Mouse (Mus musculus) forebrain, embryonic 12.5 days (tissue): ENCODE measurements around the gene Tnfrsf13c. TPM values are rescaled to one million over a fixed set of nuclear protein-coding genes. Genes with fewer than 3 reads are reported as not detected.

Source experiments
- ATAC-seq: fragments of 200-750 bp; cut with Nextera tagmentation; 2 replicates; pipeline ENCODE4 v1.8.0; 2017; ENCODE audit warnings: moderate TSS enrichment; ENCODE audit not compliant: low FRiP score
- H3K27ac ChIP-seq: fragments of 300-500 bp; sonication (generic); 2 replicates; pipeline ENCODE4 v1.5.1; 2016; ENCODE audit warnings: mild to moderate bottlenecking
- H3K27me3 ChIP-seq: fragments of 300-500 bp; sonication (generic); 2 replicates; pipeline ENCODE4 v1.6.1; 2016; ENCODE audit warnings: mild to moderate bottlenecking
- H3K36me3 ChIP-seq: fragments of 300-500 bp; sonication (generic); replicated peaks from 2 replicates; pipeline ENCODE4 v1.6.1; 2016; ENCODE audit warnings: mild to moderate bottlenecking
- H3K4me1 ChIP-seq: fragments of 300-500 bp; sonication (generic); 2 replicates; pipeline ENCODE4 v1.6.1; 2016
- H3K4me2 ChIP-seq: fragments of 300-500 bp; sonication (generic); 2 replicates; pipeline ENCODE4 v1.6.1; 2016; ENCODE audit warnings: mild to moderate bottlenecking, moderate library complexity
- H3K4me3 ChIP-seq: fragments of 300-500 bp; sonication (generic); replicated peaks from 2 replicates; pipeline ENCODE4 v1.5.1; 2016; ENCODE audit warnings: mild to moderate bottlenecking
- H3K9ac ChIP-seq: fragments of 300-500 bp; sonication (generic); 2 replicates; pipeline ENCODE4 v1.6.1; 2016; ENCODE audit warnings: mild to moderate bottlenecking
- H3K9me3 ChIP-seq: fragments of 300-500 bp; sonication (generic); 2 replicates; pipeline ENCODE4 v1.6.1; 2016
- WGBS: fragments of 180-500 bp; shearing (Covaris S2); methylation state at CpG from one replicate; pipeline ENCODE4 v1.1.7; 2016; 5-methylcytosine and 5-hydroxymethylcytosine counted together
- polyA plus RNA-seq: library from polyadenylated mRNA; unstranded; fragments of >200 nt; fragmentation: Nextera tagmentation; extraction: Ambion mirVana; gene quantifications from 2 replicates; pipeline ENCODE4 v1.2.1, GENCODE M21; 2016

Gene Tnfrsf13c
- polyA plus RNA-seq, 1 experiment from 2014 or later, result 0.29 TPM

GRCm38 (mm10) chr15:82203090-82203489 lies 21.1 kb downstream of the Tnfrsf13c start:
- H3K27me3 ChIP-seq, result peaks cover 33% of the 10 kb centered on the region
- peaks cover 35% of the 10 kb centered on the region for H3K4me1 ChIP-seq
- 93% methylated on average over 10 of the region's 10 CpGs for WGBS
- no peak overlapping the region for H3K4me2 ChIP-seq
- no peak overlapping the region for H3K9ac ChIP-seq
- peaks cover 84% of the 10 kb centered on the region for H3K36me3 ChIP-seq
- H3K4me3 ChIP-seq, result no peak overlapping the region
- H3K27ac ChIP-seq, result no peak overlapping the region
- no peaks in the 10 kb centered on the region for H3K9me3 ChIP-seq
- no peak for ATAC-seq

- H3K4me3 ChIP-seq, result no peak overlapping the region
- no peak overlapping the region for H3K4me2 ChIP-seq
- 94% methylated on average over 6 of the region's 6 CpGs for WGBS
- no peak overlapping the region for H3K27ac ChIP-seq
- H3K36me3 ChIP-seq, result peaks cover 94% of the 10 kb centered on the region
- H3K27me3 ChIP-seq, result peaks cover 23% of the 10 kb centered on the region
- H3K4me1 ChIP-seq, result peaks cover 27% of the 10 kb centered on the region
- H3K9ac ChIP-seq, result no peak overlapping the region
- ATAC-seq, result no peak
- no peaks in the 10 kb centered on the region for H3K9me3 ChIP-seq
Measured at GRCm38 (mm10) chr15:82202086-82202485, 22.1 kb downstream of the Tnfrsf13c start.

- Histone ChIP-seq H3K27me3 (no peaks in the 10 kb centered on the region), H3K9ac (no peak overlapping the region), H3K4me1 (peaks cover 12% of the 10 kb centered on the region), H3K4me2 (no peak overlapping the region), H3K4me3 (no peak overlapping the region), H3K36me3 (peaks cover 96% of the 10 kb centered on the region), H3K27ac (no peak overlapping the region), H3K9me3 (no peaks in the 10 kb centered on the region)
- 88% methylated on average over 12 of the region's 12 CpGs for WGBS
- no peak for ATAC-seq
Measured at GRCm38 (mm10) chr15:82199546-82199945, 24.6 kb downstream of the Tnfrsf13c start.

- H3K36me3 ChIP-seq, result peaks cover 97% of the 10 kb centered on the region
- no peak for ATAC-seq
- no peaks in the 10 kb centered on the region for H3K4me1 ChIP-seq
- no peaks in the 10 kb centered on the region for H3K9me3 ChIP-seq
- no peak overlapping the region for H3K27ac ChIP-seq
- H3K9ac ChIP-seq, result no peak overlapping the region
- H3K27me3 ChIP-seq, result no peaks in the 10 kb centered on the region
- H3K4me3 ChIP-seq, result no peak overlapping the region
- 91% methylated on average over 7 of the region's 7 CpGs for WGBS
- H3K4me2 ChIP-seq, result no peak overlapping the region
Measured at GRCm38 (mm10) chr15:82198342-82198741, 25.8 kb downstream of the Tnfrsf13c start.

GRCm38 (mm10) chr15:82197937-82198336 lies 26.2 kb downstream of the Tnfrsf13c start:
- Histone ChIP-seq H3K4me1 (no peaks in the 10 kb centered on the region), H3K4me3 (no peak overlapping the region), H3K27me3 (no peaks in the 10 kb centered on the region), H3K9ac (no peak overlapping the region), H3K4me2 (no peak overlapping the region), H3K27ac (no peak overlapping the region), H3K36me3 (peaks cover 97% of the 10 kb centered on the region), H3K9me3 (no peaks in the 10 kb centered on the region)
- WGBS, result 93% methylated on average over 11 of the region's 11 CpGs
- ATAC-seq, result no peak

GRCm38 (mm10) chr15:82197246-82197750 lies 26.9 kb downstream of the Tnfrsf13c start:
- no peaks in the 10 kb centered on the region for H3K4me1 ChIP-seq
- H3K9ac ChIP-seq, result no peak overlapping the region
- H3K9me3 ChIP-seq, result no peaks in the 10 kb centered on the region
- 93% methylated on average over 10 of the region's 10 CpGs for WGBS
- no peak overlapping the region for H3K4me3 ChIP-seq
- ATAC-seq, result no peak
- H3K36me3 ChIP-seq, result peaks cover 97% of the 10 kb centered on the region
- H3K27me3 ChIP-seq, result no peaks in the 10 kb centered on the region
- H3K27ac ChIP-seq, result no peak overlapping the region
- no peak overlapping the region for H3K4me2 ChIP-seq

- no peak overlapping the region for H3K4me3 ChIP-seq
- H3K27ac ChIP-seq, result no peak overlapping the region
- 89% methylated on average over 12 of the region's 12 CpGs for WGBS
- H3K4me1 ChIP-seq, result no peaks in the 10 kb centered on the region
- no peak overlapping the region for H3K4me2 ChIP-seq
- ATAC-seq, result no peak
- H3K9ac ChIP-seq, result no peak overlapping the region
- H3K9me3 ChIP-seq, result no peaks in the 10 kb centered on the region
- H3K27me3 ChIP-seq, result no peaks in the 10 kb centered on the region
- peaks cover 97% of the 10 kb centered on the region for H3K36me3 ChIP-seq
Measured at GRCm38 (mm10) chr15:82196300-82196699, 27.9 kb downstream of the Tnfrsf13c start.

- 84% methylated on average over 8 of the region's 8 CpGs for WGBS
- peaks cover 97% of the 10 kb centered on the region for H3K36me3 ChIP-seq
- no peak overlapping the region for H3K27ac ChIP-seq
Measured at GRCm38 (mm10) chr15:82192617-82193016, 31.6 kb downstream of the Tnfrsf13c start.

GRCm38 (mm10) chr15:82188481-82189240 lies 35.5 kb downstream of the Tnfrsf13c start:
- Histone ChIP-seq H3K27ac (no peak overlapping the region), H3K4me2 (no peak overlapping the region), H3K9me3 (no peaks in the 10 kb centered on the region), H3K4me3 (no peak overlapping the region), H3K27me3 (no peaks in the 10 kb centered on the region), H3K4me1 (no peaks in the 10 kb centered on the region), H3K36me3 (peaks cover 98% of the 10 kb centered on the region), H3K9ac (no peak overlapping the region)
- 97% methylated on average over 10 of the region's 10 CpGs for WGBS
- no peak for ATAC-seq

More at GRCm38 (mm10) chr15:82192617-82193016, 31.6 kb downstream of the Tnfrsf13c start:
- ATAC-seq, result no peak
- Histone ChIP-seq H3K9me3 (no peaks in the 10 kb centered on the region), H3K9ac (no peak overlapping the region), H3K27me3 (no peaks in the 10 kb centered on the region), H3K4me1 (no peaks in the 10 kb centered on the region), H3K4me3 (no peak overlapping the region), H3K4me2 (no peak overlapping the region)

- H3K4me3 ChIP-seq, result no peak overlapping the region
- H3K4me1 ChIP-seq, result no peaks in the 10 kb centered on the region
- H3K4me2 ChIP-seq, result no peak overlapping the region
- peaks cover 98% of the 10 kb centered on the region for H3K36me3 ChIP-seq
- 96% methylated on average over 1 of the region's 1 CpGs for WGBS
- H3K27ac ChIP-seq, result no peak overlapping the region
- ATAC-seq, result no peak
- no peak overlapping the region for H3K9ac ChIP-seq
- no peaks in the 10 kb centered on the region for H3K9me3 ChIP-seq
- H3K27me3 ChIP-seq, result no peaks in the 10 kb centered on the region
Measured at GRCm38 (mm10) chr15:82187924-82188323, 36.2 kb downstream of the Tnfrsf13c start.

- no peaks in the 10 kb centered on the region for H3K27me3 ChIP-seq
- H3K4me2 ChIP-seq, result no peak overlapping the region
- H3K36me3 ChIP-seq, result peaks cover 98% of the 10 kb centered on the region
- H3K9me3 ChIP-seq, result peaks cover under 1% of the 10 kb centered on the region; the same call in 1 of the 2 replicates
- H3K4me3 ChIP-seq, result no peak overlapping the region
- H3K4me1 ChIP-seq, result no peaks in the 10 kb centered on the region
- 89% methylated on average over 4 of the region's 4 CpGs for WGBS
- no peak for ATAC-seq
- H3K27ac ChIP-seq, result no peak overlapping the region
- H3K9ac ChIP-seq, result no peak overlapping the region
Measured at GRCm38 (mm10) chr15:82187401-82187800, 36.8 kb downstream of the Tnfrsf13c start.

- no peak overlapping the region for H3K4me3 ChIP-seq
- no peak overlapping the region for H3K27ac ChIP-seq
- H3K27me3 ChIP-seq, result no peaks in the 10 kb centered on the region
- no peak for ATAC-seq
- WGBS, result 91% methylated on average over 5 of the region's 5 CpGs
- no peak overlapping the region for H3K4me2 ChIP-seq
- peaks cover 98% of the 10 kb centered on the region for H3K36me3 ChIP-seq
- H3K9ac ChIP-seq, result no peak overlapping the region
- no peaks in the 10 kb centered on the region for H3K4me1 ChIP-seq
- H3K9me3 ChIP-seq, result peaks cover 5% of the 10 kb centered on the region
Measured at GRCm38 (mm10) chr15:82186931-82187330, 37.2 kb downstream of the Tnfrsf13c start.

GRCm38 (mm10) chr15:82186131-82186530 lies 38.0 kb downstream of the Tnfrsf13c start:
- no peak for ATAC-seq
- WGBS, result 89% methylated on average over 14 of the region's 14 CpGs
- H3K9me3 ChIP-seq, result peaks cover 7% of the 10 kb centered on the region
- no peaks in the 10 kb centered on the region for H3K4me1 ChIP-seq
- no peak overlapping the region for H3K4me2 ChIP-seq
- no peak overlapping the region for H3K9ac ChIP-seq
- no peaks in the 10 kb centered on the region for H3K27me3 ChIP-seq
- no peak overlapping the region for H3K4me3 ChIP-seq
- no peak overlapping the region for H3K27ac ChIP-seq
- peaks cover 98% of the 10 kb centered on the region for H3K36me3 ChIP-seq
